Mouse (Mus musculus): ENCODE data around the gene Slc16a7. TPM values are rescaled to one million over a fixed set of nuclear protein-coding genes. Genes with fewer than 3 reads are reported as not detected.

Gene Slc16a7
- 12.7 and 14.2 TPM in 2 replicates for polyA plus RNA-seq (2014; fragmentation: Nextera tagmentation; extraction: Ambion mirVana)

DNA sequence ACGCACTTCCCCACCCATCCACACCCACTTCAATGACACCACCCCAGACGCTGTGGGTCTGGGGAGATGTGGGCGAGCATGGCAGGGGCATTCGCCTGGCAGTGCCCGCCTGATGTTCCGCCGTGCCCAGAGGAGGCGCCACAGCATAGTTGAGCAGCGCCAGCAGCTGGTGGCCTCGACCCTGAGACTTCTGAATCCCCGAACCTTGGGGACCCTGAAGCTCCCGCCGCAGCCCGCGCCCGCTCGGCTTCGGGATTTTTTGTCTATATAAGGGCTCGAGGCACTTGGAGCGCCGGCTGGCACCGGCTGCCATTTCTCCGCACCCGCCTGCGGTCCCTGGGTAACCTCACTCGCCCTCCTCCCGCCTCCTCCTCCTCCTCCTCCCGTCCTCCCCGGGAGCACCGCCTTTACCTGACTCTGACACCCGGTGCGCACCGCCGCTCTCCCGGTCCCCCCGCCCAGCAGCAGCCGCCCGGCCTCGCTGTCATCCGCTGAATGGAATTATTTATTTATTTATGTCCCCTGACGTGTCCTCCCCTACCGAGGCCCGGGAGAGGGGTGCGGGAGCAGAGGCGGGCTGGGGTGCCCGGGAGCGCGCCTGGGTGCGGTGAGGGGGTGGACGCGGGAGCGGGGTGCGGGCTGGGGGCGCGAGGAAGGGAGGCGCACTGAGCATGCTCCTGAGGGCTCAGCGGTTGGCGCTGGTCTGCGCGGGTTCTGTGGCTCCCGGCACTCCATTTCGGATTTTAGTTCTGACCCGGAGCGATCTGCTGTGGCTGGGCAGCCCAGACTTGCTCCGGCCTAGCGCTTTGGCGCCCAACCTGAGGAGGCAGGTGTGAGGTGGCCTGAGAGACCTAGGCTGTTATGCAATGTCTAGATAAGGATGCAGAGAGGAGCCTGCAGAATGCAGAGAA, at the start of gene Slc16a7:
TSS of gene Slc16a7 (minus strand) at position 590 of the 911 bp plus-strand sequence.
- H3K4me1 ChIP-seq (ENCODE audit: control insufficient read depth, insufficient read depth, low read length), result peaks cover 4% of the 10 kb centered on the region; the same call in 1 of the 2 replicates
- H3K9ac ChIP-seq (replicated peaks; ENCODE audit: low read depth, low read length), result peak within 1 kb of the TSS; percentile 63
- no peaks in the 10 kb centered on the region for H3K27me3 ChIP-seq (ENCODE audit: control insufficient read depth, insufficient read depth, low read length)
- peak within 1 kb of the TSS; percentile 78 for H3K4me3 ChIP-seq (ENCODE audit: low read depth, low read length)
- H3K9me3 ChIP-seq (ENCODE audit: control insufficient read depth, low read depth, low read length), result no peaks in the 10 kb centered on the region
- peak; percentile 93 for ATAC-seq (ENCODE audit: insufficient number of reproducible peaks, insufficient read depth, low FRiP score, low read depth)
- WGBS, result under 1% methylated on average over 60 of the region's 67 CpGs
- peak within 1 kb of the TSS; percentile 78; the same call in 1 of the 2 replicates for H3K27ac ChIP-seq (ENCODE audit: low read length)
- H3K4me2 ChIP-seq (replicated peaks; ENCODE audit: low read depth, low read length), result peak within 1 kb of the TSS; percentile 76
- no peaks in the 10 kb centered on the region for H3K36me3 ChIP-seq (ENCODE audit: control insufficient read depth, insufficient read depth, low read length)

- Histone ChIP-seq H3K4me1 (ENCODE audit: control insufficient read depth, insufficient read depth, low read length) (no peaks in the 10 kb centered on the region), H3K36me3 (ENCODE audit: control insufficient read depth, insufficient read depth, low read length) (no peaks in the 10 kb centered on the region), H3K9me3 (ENCODE audit: control insufficient read depth, low read depth, low read length) (no peaks in the 10 kb centered on the region), H3K27me3 (ENCODE audit: control insufficient read depth, insufficient read depth, low read length) (no peaks in the 10 kb centered on the region), H3K4me3 (ENCODE audit: low read depth, low read length) (no peak overlapping the region), H3K4me2 (replicated peaks; ENCODE audit: low read depth, low read length) (no peak overlapping the region), H3K9ac (replicated peaks; ENCODE audit: low read depth, low read length) (no peak overlapping the region), H3K27ac (ENCODE audit: low read length) (no peak overlapping the region)
- WGBS, result 79% methylated on average over 6 of the region's 6 CpGs
- ATAC-seq (ENCODE audit: insufficient number of reproducible peaks, insufficient read depth, low FRiP score, low read depth), result no peak
These were observed 29.5 kb upstream of the Slc16a7 start for GRCm38 (mm10) chr10:125418795-125419194.

- Histone ChIP-seq H3K36me3 (ENCODE audit: control insufficient read depth, insufficient read depth, low read length) (no peaks in the 10 kb centered on the region), H3K9ac (replicated peaks; ENCODE audit: low read depth, low read length) (no peak overlapping the region), H3K9me3 (ENCODE audit: control insufficient read depth, low read depth, low read length) (no peaks in the 10 kb centered on the region; the same call in 1 of the 2 replicates), H3K4me3 (ENCODE audit: low read depth, low read length) (no peak overlapping the region), H3K4me2 (replicated peaks; ENCODE audit: low read depth, low read length) (no peak overlapping the region), H3K27me3 (ENCODE audit: control insufficient read depth, insufficient read depth, low read length) (no peaks in the 10 kb centered on the region), H3K27ac (ENCODE audit: low read length) (no peak overlapping the region), H3K4me1 (ENCODE audit: control insufficient read depth, insufficient read depth, low read length) (no peaks in the 10 kb centered on the region)
- 88% methylated on average over 4 of the region's 4 CpGs for WGBS
- ATAC-seq (ENCODE audit: insufficient number of reproducible peaks, insufficient read depth, low FRiP score, low read depth), result no peak
These were observed 10.5 kb upstream of the Slc16a7 start for GRCm38 (mm10) chr10:125399796-125400195.

DNA sequence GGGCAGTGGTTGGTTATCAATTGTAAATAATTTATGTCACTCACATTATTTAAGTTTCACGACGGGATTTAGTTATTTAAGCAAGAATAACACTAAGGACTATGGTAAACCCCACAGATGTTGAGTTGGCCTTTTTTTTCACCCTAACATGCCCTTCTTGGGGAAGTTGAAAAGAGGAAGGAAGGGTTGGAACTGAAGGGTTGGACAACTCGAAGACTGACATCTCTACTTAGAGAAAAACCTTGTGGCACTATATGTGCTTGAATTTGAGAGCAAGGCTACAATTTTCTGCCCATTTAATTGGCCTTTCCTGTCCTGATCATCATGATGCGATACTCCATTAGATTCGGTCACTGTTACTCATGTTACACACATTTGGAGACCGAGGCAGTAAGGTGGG, 746 bp upstream of the Slc16a7 start:
- H3K9ac ChIP-seq (replicated peaks; ENCODE audit: low read depth, low read length), result no peak overlapping the region; the same call in 1 of the 2 replicates
- H3K4me1 ChIP-seq (ENCODE audit: control insufficient read depth, insufficient read depth, low read length), result peaks cover 4% of the 10 kb centered on the region; the same call in 1 of the 2 replicates
- H3K4me2 ChIP-seq (replicated peaks; ENCODE audit: low read depth, low read length), result peak overlapping the region; percentile 76
- H3K27ac ChIP-seq (ENCODE audit: low read length), result no peak overlapping the region
- 72% methylated on average over 6 of the region's 6 CpGs for WGBS
- H3K27me3 ChIP-seq (ENCODE audit: control insufficient read depth, insufficient read depth, low read length), result no peaks in the 10 kb centered on the region
- no peak for ATAC-seq (ENCODE audit: insufficient number of reproducible peaks, insufficient read depth, low FRiP score, low read depth)
- peak overlapping the region; percentile 78; the same call in 1 of the 2 replicates for H3K4me3 ChIP-seq (ENCODE audit: low read depth, low read length)
- no peaks in the 10 kb centered on the region for H3K9me3 ChIP-seq (ENCODE audit: control insufficient read depth, low read depth, low read length)
- H3K36me3 ChIP-seq (ENCODE audit: control insufficient read depth, insufficient read depth, low read length), result no peaks in the 10 kb centered on the region

- ATAC-seq (ENCODE audit: insufficient number of reproducible peaks, insufficient read depth, low FRiP score, low read depth), result no peak
- no peak overlapping the region for H3K27ac ChIP-seq (ENCODE audit: low read length)
- WGBS, result 17% methylated on average over 7 of the region's 7 CpGs
These were observed 787 bp downstream of the Slc16a7 start for GRCm38 (mm10) chr10:125388481-125388875.

DNA sequence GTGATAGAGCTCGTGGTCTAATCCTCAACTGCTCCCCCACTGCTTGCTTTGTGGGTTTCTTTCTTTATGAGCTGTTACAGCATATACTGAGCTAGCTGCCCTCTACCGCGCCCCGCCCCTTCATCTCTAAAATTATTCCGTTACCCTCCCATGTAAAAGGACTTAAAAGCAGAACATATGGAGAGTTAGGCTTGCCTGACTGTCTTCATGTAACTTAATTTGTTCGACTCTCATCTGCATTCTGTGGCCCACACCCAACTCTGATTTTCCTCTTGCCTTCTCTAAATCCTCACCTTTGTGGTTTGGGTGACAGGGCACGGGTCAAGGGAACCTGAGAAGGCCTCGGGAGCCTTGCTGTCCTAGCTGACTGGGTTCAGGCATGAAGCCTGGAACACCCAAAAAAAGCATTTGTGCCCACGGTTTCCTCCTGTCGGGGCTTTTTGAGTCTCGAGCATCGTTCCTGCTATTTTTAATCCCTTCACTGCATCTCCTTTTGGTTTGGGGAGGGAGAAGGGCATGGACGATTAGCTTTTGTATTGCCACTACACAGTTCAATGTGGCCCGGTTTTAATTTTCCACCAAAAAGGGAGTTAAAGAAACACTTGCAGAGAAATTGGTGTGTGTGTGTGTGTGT, 1.4 kb downstream of the Slc16a7 start:
- H3K9ac ChIP-seq (replicated peaks; ENCODE audit: low read depth, low read length), result no peak overlapping the region
- no peak for ATAC-seq (ENCODE audit: insufficient number of reproducible peaks, insufficient read depth, low FRiP score, low read depth)
- 52% methylated on average over 14 of the region's 14 CpGs for WGBS
- 0 out of 2 replicates have a peak overlapping the region, but pooled peaks have one; percentile 12 for H3K4me2 ChIP-seq (replicated peaks; ENCODE audit: low read depth, low read length)
- no peak overlapping the region for H3K27ac ChIP-seq (ENCODE audit: low read length)
- peaks cover 4% of the 10 kb centered on the region; the same call in 1 of the 2 replicates for H3K4me1 ChIP-seq (ENCODE audit: control insufficient read depth, insufficient read depth, low read length)
- no peak overlapping the region for H3K4me3 ChIP-seq (ENCODE audit: low read depth, low read length)
- H3K27me3 ChIP-seq (ENCODE audit: control insufficient read depth, insufficient read depth, low read length), result no peaks in the 10 kb centered on the region
- H3K36me3 ChIP-seq (ENCODE audit: control insufficient read depth, insufficient read depth, low read length), result no peaks in the 10 kb centered on the region
- H3K9me3 ChIP-seq (ENCODE audit: control insufficient read depth, low read depth, low read length), result no peaks in the 10 kb centered on the region

More at GRCm38 (mm10) chr10:125388481-125388875, 787 bp downstream of the Slc16a7 start:
- Histone ChIP-seq H3K9me3 (ENCODE audit: control insufficient read depth, low read depth, low read length) (no peaks in the 10 kb centered on the region), H3K4me2 (replicated peaks; ENCODE audit: low read depth, low read length) (peak overlapping the region; percentile 76), H3K4me1 (ENCODE audit: control insufficient read depth, insufficient read depth, low read length) (peaks cover 4% of the 10 kb centered on the region; the same call in 1 of the 2 replicates), H3K4me3 (ENCODE audit: low read depth, low read length) (peak overlapping the region; percentile 78), H3K9ac (replicated peaks; ENCODE audit: low read depth, low read length) (peak overlapping the region; percentile 63), H3K27me3 (ENCODE audit: control insufficient read depth, insufficient read depth, low read length) (no peaks in the 10 kb centered on the region), H3K36me3 (ENCODE audit: control insufficient read depth, insufficient read depth, low read length) (no peaks in the 10 kb centered on the region)

DNA sequence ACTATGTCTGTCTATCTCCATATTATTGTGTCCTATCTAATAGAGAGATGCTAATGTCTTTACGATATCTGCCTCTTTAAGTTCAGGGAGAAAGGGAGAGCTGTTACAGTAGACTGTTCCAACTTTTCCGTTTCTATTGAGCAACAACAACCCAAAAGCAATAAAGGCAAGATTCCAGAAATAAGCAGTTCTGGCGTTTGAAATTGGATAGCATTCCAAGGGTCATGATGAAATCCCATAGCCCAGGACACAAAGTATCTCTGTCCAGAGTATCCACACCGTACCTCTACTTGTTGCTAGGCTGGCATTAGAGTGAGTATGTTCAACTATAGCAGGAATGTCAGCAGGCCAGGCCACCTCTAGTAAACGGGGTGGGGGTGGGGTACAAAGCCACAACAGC, 13.7 kb downstream of the Slc16a7 start:
- H3K4me1 ChIP-seq (ENCODE audit: control insufficient read depth, insufficient read depth, low read length), result 0 out of 2 replicates have a peak, but pooled peaks cover 3% of the 10 kb centered on the region
- H3K36me3 ChIP-seq (ENCODE audit: control insufficient read depth, insufficient read depth, low read length), result no peaks in the 10 kb centered on the region
- H3K4me2 ChIP-seq (replicated peaks; ENCODE audit: low read depth, low read length), result no peak overlapping the region
- no peak overlapping the region for H3K9ac ChIP-seq (replicated peaks; ENCODE audit: low read depth, low read length)
- H3K27me3 ChIP-seq (ENCODE audit: control insufficient read depth, insufficient read depth, low read length), result no peaks in the 10 kb centered on the region
- 79% methylated on average over 5 of the region's 5 CpGs for WGBS
- no peak for ATAC-seq (ENCODE audit: insufficient number of reproducible peaks, insufficient read depth, low FRiP score, low read depth)
- H3K27ac ChIP-seq (ENCODE audit: low read length), result no peak overlapping the region
- H3K9me3 ChIP-seq (ENCODE audit: control insufficient read depth, low read depth, low read length), result no peaks in the 10 kb centered on the region
- no peak overlapping the region for H3K4me3 ChIP-seq (ENCODE audit: low read depth, low read length)

DNA sequence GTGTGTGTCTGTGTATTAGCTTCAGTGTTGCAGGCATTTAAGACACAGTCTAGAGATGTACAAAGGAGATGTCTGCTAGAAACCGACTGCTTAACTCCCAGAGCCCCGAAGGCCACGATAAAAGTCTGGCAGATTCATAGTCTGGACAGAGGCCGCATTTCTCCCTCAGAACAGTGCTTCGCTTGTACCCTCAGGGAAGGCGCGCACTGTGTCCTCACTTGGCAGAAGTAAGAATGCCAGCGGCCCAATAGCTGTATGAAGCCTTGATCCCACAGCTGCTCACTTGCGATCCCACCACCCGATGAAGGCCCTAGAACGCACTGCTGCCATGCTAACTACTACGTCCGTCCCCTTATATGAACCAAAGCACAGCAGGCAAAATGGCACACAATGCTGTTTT, 16.6 kb downstream of the Slc16a7 start:
- ATAC-seq (ENCODE audit: insufficient number of reproducible peaks, insufficient read depth, low FRiP score, low read depth), result no peak
- H3K9me3 ChIP-seq (ENCODE audit: control insufficient read depth, low read depth, low read length), result no peaks in the 10 kb centered on the region
- no peak overlapping the region for H3K4me2 ChIP-seq (replicated peaks; ENCODE audit: low read depth, low read length)
- no peaks in the 10 kb centered on the region for H3K27me3 ChIP-seq (ENCODE audit: control insufficient read depth, insufficient read depth, low read length)
- H3K9ac ChIP-seq (replicated peaks; ENCODE audit: low read depth, low read length), result no peak overlapping the region
- H3K4me3 ChIP-seq (ENCODE audit: low read depth, low read length), result no peak overlapping the region
- WGBS, result 97% methylated on average over 13 of the region's 13 CpGs
- no peak overlapping the region for H3K27ac ChIP-seq (ENCODE audit: low read length)
- no peaks in the 10 kb centered on the region for H3K36me3 ChIP-seq (ENCODE audit: control insufficient read depth, insufficient read depth, low read length)
- 0 out of 2 replicates have a peak, but pooled peaks cover 3% of the 10 kb centered on the region for H3K4me1 ChIP-seq (ENCODE audit: control insufficient read depth, insufficient read depth, low read length)
